Mouse (Mus musculus): ENCODE results near the gene Zfp106.

Zfp106 gene

DNA sequence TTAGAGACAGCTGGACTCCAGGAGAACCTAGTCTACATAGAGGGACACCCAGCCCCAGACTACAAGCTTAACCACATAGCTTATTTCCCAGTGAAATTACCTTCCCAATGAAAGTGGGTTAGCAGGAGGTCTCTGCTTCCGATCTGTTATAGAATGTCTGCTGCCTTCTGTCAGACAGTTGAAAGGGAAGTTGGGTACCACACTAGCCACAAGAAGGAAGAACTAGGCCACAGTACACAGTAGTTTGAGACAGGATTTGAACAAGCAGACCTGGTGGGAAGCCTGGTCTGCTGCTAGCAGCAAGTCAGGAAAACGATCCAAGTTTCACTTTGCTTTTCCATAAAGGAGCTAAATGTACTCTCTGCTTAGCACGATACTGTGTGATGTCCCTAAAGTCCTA lies 94.4 kb downstream of the Zfp106 start:
- no peak for DNase-seq

DNA sequence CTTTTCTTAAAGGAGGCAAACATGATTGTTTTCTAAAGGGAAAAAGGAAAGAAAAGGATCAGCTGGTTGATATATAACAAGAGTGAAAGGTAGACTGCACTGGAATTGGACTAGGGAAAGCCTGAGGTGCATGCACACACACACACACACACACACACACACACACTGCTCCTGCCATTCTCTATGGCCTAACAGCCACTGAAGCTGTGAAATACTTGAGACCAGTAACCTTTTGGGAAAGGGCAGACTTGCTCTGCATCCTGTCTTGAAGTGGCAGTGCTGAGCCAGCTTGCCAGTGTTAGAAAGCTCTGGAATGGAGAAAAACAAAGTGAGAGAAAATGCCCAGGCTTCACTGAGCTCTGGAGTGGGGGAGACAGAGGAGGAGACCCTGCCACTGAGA lies 95.6 kb downstream of the Zfp106 start:
- DNase-seq = no peak

GRCm38 (mm10) chr2:120465397-120465785 lies 98.3 kb downstream of the Zfp106 start:
- no peak for DNase-seq

- DNase-seq = no peak
Measured at GRCm38 (mm10) chr2:120464732-120465396, 98.8 kb downstream of the Zfp106 start.

DNA sequence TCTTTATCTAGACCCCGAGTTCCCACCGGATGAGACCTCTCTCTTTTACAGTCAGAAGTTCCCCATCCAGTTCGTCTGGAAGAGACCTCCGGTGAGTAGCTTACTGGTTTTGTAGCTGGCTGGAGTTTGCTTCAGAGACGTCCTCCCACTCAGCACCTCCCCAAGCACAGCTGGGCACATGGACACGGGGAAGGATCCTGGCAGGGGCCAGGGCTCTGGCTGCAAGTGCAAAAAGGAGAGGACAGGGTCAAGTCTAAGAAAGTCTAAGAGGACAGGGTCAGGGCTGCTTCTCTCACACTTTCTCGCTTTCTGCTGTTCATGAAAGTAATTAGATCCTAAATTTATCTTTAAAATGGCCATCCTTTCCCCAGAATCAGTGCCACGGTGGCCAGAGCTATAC lies 99.6 kb downstream of the Zfp106 start:
- DNase-seq = no peak

GRCm38 (mm10) chr2:120463328-120463727 lies 100.3 kb downstream of the Zfp106 start:
- DNase-seq = no peak

- DNase-seq = no peak
Measured at GRCm38 (mm10) chr2:120460216-120460615, 103.4 kb downstream of the Zfp106 start.
